20 mouse cellular contexts compared by ENCODE assay signal in genomic region chr5:139906507-139906906, GRCm38 (mm10). TPM values are rescaled to one million over a fixed set of nuclear protein-coding genes. Genes with fewer than 3 reads are reported as not detected.
A peak's percentile ranks its signal among the peaks of the same experiment; 100 is the strongest.
DNase-seq lines count a peak whose midpoint lies in the region; ATAC-seq lines count a peak whose summit lies in the region.
"Had no signal": no experiment of that assay in that cellular context is flagged by ENCODE, and none has a peak within 500 bp of the region (broad histone marks: within the 10 kb centered on the region; RNA-seq: fewer than 3 reads in every experiment).

No protein-coding gene starts in this region.

- H3K4me3 ChIP-seq in embryonic facial prominence, embryonic 13.5 days = 0 out of 2 replicates have a peak overlapping the region, but pooled peaks have one; percentile 70
- H3K4me3 ChIP-seq in embryonic facial prominence, embryonic 10.5 days = no peak overlapping the region
- no peak overlapping the region for H3K4me3 ChIP-seq in midbrain, embryonic 13.5 days (replicated peaks)
- no peak overlapping the region for H3K4me3 ChIP-seq in midbrain, embryonic 10.5 days
- no peak overlapping the region for H3K4me3 ChIP-seq in hindbrain, embryonic 15.5 days
- no peak overlapping the region for H3K4me3 ChIP-seq in neural tube, embryonic 14.5 days (ENCODE audit: low read depth, low read length)
- H3K4me3 ChIP-seq in limb, embryonic 10.5 days = no peak overlapping the region
- H3K4me3 ChIP-seq: erythroblast, embryonic 14.5 days; liver, embryonic 13.5 days had no signal

- no peaks in the 10 kb centered on the region for H3K36me3 ChIP-seq in embryonic facial prominence, embryonic 13.5 days
- no peaks in the 10 kb centered on the region for H3K36me3 ChIP-seq in embryonic facial prominence, embryonic 10.5 days (replicated peaks)
- H3K36me3 ChIP-seq in midbrain, embryonic 13.5 days = no peaks in the 10 kb centered on the region
- no peaks in the 10 kb centered on the region for H3K36me3 ChIP-seq in midbrain, embryonic 10.5 days
- no peaks in the 10 kb centered on the region for H3K36me3 ChIP-seq in hindbrain, embryonic 15.5 days
- H3K36me3 ChIP-seq in neural tube, embryonic 14.5 days (ENCODE audit: control insufficient read depth, insufficient read depth, low read length) = no peaks in the 10 kb centered on the region
- no peaks in the 10 kb centered on the region for H3K36me3 ChIP-seq in limb, embryonic 10.5 days
- H3K36me3 ChIP-seq: G1E; heart, embryonic 13.5 days; kidney, embryonic 15.5 days; limb, embryonic 13.5 days; liver, embryonic 13.5 days; lung, embryonic 15.5 days had no signal

- peaks cover 34% of the 10 kb centered on the region for H3K4me1 ChIP-seq in embryonic facial prominence, embryonic 13.5 days
- peaks cover 45% of the 10 kb centered on the region for H3K4me1 ChIP-seq in embryonic facial prominence, embryonic 10.5 days
- peaks cover 44% of the 10 kb centered on the region for H3K4me1 ChIP-seq in midbrain, embryonic 13.5 days (replicated peaks)
- peaks cover 48% of the 10 kb centered on the region for H3K4me1 ChIP-seq in midbrain, embryonic 10.5 days
- peaks cover 44% of the 10 kb centered on the region for H3K4me1 ChIP-seq in hindbrain, embryonic 15.5 days (replicated peaks)
- peaks cover 25% of the 10 kb centered on the region for H3K4me1 ChIP-seq in neural tube, embryonic 14.5 days (ENCODE audit: control insufficient read depth, insufficient read depth, low read length)
- H3K4me1 ChIP-seq in limb, embryonic 10.5 days = peaks cover 42% of the 10 kb centered on the region

- no peaks in the 10 kb centered on the region for H3K9me3 ChIP-seq in embryonic facial prominence, embryonic 13.5 days
- H3K9me3 ChIP-seq in embryonic facial prominence, embryonic 10.5 days = no peaks in the 10 kb centered on the region
- H3K9me3 ChIP-seq in midbrain, embryonic 13.5 days = no peaks in the 10 kb centered on the region
- H3K9me3 ChIP-seq in midbrain, embryonic 10.5 days (replicated peaks) = no peaks in the 10 kb centered on the region
- no peaks in the 10 kb centered on the region for H3K9me3 ChIP-seq in hindbrain, embryonic 15.5 days
- H3K9me3 ChIP-seq in neural tube, embryonic 14.5 days (ENCODE audit: control insufficient read depth, low read length) = no peaks in the 10 kb centered on the region
- H3K9me3 ChIP-seq in limb, embryonic 10.5 days (replicated peaks) = no peaks in the 10 kb centered on the region
- H3K9me3 ChIP-seq: heart, embryonic 13.5 days; liver, embryonic 13.5 days; lung, embryonic 15.5 days had no signal

- H3K9ac ChIP-seq in embryonic facial prominence, embryonic 13.5 days = no peak overlapping the region
- no peak overlapping the region for H3K9ac ChIP-seq in midbrain, embryonic 13.5 days (replicated peaks)
- H3K9ac ChIP-seq in hindbrain, embryonic 15.5 days = no peak overlapping the region
- no peak overlapping the region for H3K9ac ChIP-seq in neural tube, embryonic 14.5 days (replicated peaks; ENCODE audit: low read depth, low read length)
- H3K9ac ChIP-seq: heart, embryonic 13.5 days; kidney, embryonic 15.5 days; limb, embryonic 13.5 days; liver, embryonic 13.5 days; lung, embryonic 15.5 days had no signal

- peaks cover 73% of the 10 kb centered on the region for H3K27me3 ChIP-seq in embryonic facial prominence, embryonic 13.5 days
- peaks cover 76% of the 10 kb centered on the region for H3K27me3 ChIP-seq in embryonic facial prominence, embryonic 10.5 days (replicated peaks; ENCODE audit: low read depth, poor library complexity, severe bottlenecking)
- peaks cover 64% of the 10 kb centered on the region for H3K27me3 ChIP-seq in midbrain, embryonic 13.5 days
- H3K27me3 ChIP-seq in midbrain, embryonic 10.5 days (ENCODE audit: low read depth, poor library complexity, severe bottlenecking) = peaks cover 75% of the 10 kb centered on the region
- peaks cover 35% of the 10 kb centered on the region for H3K27me3 ChIP-seq in hindbrain, embryonic 15.5 days
- peaks cover 10% of the 10 kb centered on the region; the same call in 1 of the 2 replicates for H3K27me3 ChIP-seq in neural tube, embryonic 14.5 days (ENCODE audit: control insufficient read depth, insufficient read depth, low read length)
- H3K27me3 ChIP-seq in limb, embryonic 10.5 days (ENCODE audit: low read depth, poor library complexity, severe bottlenecking) = peaks cover 72% of the 10 kb centered on the region

- DNase-seq in embryonic facial prominence, embryonic 10.5 days (ENCODE audit: low spot score) = no peak
- DNase-seq in midbrain, embryonic 10.5 days (ENCODE audit: low spot score) = no peak
- DNase-seq in limb, embryonic 10.5 days (ENCODE audit: low spot score) = no peak
- DNase-seq: liver, embryonic 13.5 days; spleen, adult 18-20 months; thymus, adult 18-20 months had no signal

- peak overlapping the region; percentile 98; the same call in 1 of the 2 replicates for H3K4me2 ChIP-seq in embryonic facial prominence, embryonic 13.5 days
- H3K4me2 ChIP-seq in midbrain, embryonic 13.5 days (replicated peaks) = peak overlapping the region; percentile 91
- peak overlapping the region; percentile 99 for H3K4me2 ChIP-seq in hindbrain, embryonic 15.5 days
- peak overlapping the region; percentile 94; the same call in 1 of the 2 replicates for H3K4me2 ChIP-seq in neural tube, embryonic 14.5 days (ENCODE audit: low read depth, low read length)
- H3K4me2 ChIP-seq: liver, embryonic 13.5 days had no signal

- no peak overlapping the region for H3K27ac ChIP-seq in embryonic facial prominence, embryonic 13.5 days
- no peak overlapping the region for H3K27ac ChIP-seq in embryonic facial prominence, embryonic 10.5 days (replicated peaks)
- H3K27ac ChIP-seq in midbrain, embryonic 13.5 days = no peak overlapping the region
- no peak overlapping the region for H3K27ac ChIP-seq in midbrain, embryonic 10.5 days (replicated peaks)
- no peak overlapping the region for H3K27ac ChIP-seq in hindbrain, embryonic 15.5 days (replicated peaks)
- no peak overlapping the region for H3K27ac ChIP-seq in neural tube, embryonic 14.5 days (ENCODE audit: low read depth, low read length)
- no peak overlapping the region for H3K27ac ChIP-seq in limb, embryonic 10.5 days
- H3K27ac ChIP-seq: heart, embryonic 13.5 days; kidney, embryonic 15.5 days; limb, embryonic 13.5 days; liver, embryonic 13.5 days; lung, embryonic 15.5 days; macrophage had no signal

- ATAC-seq in embryonic facial prominence, embryonic 13.5 days (ENCODE audit: insufficient number of reproducible peaks, insufficient read depth, low FRiP score, low TSS enrichment, low read depth) = no peak
- no peak for ATAC-seq in midbrain, embryonic 13.5 days
- ATAC-seq in hindbrain, embryonic 15.5 days (ENCODE audit: low FRiP score, low read depth) = no peak
- no peak for ATAC-seq in neural tube, embryonic 14.5 days (ENCODE audit: low read depth)
- ATAC-seq in megakaryocyte, adult 5-6 weeks (ENCODE audit: poor library complexity, severe bottlenecking) = no peak
- ATAC-seq: CD4-positive, CD25-positive, alpha-beta regulatory T cell, adult 4 months; intestine, embryonic 16.5 days had no signal

- whole genome bisulfite sequencing in embryonic facial prominence, embryonic 13.5 days = 38% methylated on average over 9 of the region's 9 CpGs
- 39% methylated on average over 9 of the region's 9 CpGs for WGBS in embryonic facial prominence, embryonic 10.5 days
- WGBS in midbrain, embryonic 13.5 days = 51% methylated on average over 9 of the region's 9 CpGs
- WGBS in midbrain, embryonic 10.5 days = 36% methylated on average over 9 of the region's 9 CpGs
- 46% methylated on average over 9 of the region's 9 CpGs for WGBS in hindbrain, embryonic 15.5 days
- 37% methylated on average over 9 of the region's 9 CpGs for WGBS in neural tube, embryonic 14.5 days
- 42% methylated on average over 9 of the region's 9 CpGs for WGBS in limb, embryonic 10.5 days

RNA-seq across cellular contexts. Expression of gene Elfn1, which starts 1.2 kb away (rescaled TPM):
- polyA plus RNA-seq in embryonic facial prominence, embryonic 13.5 days (2015; fragmentation: Nextera tagmentation; extraction: Ambion mirVana) = 1.4 TPM in 2 replicates
- polyA plus RNA-seq in embryonic facial prominence, embryonic 10.5 days (2016; fragmentation: Nextera tagmentation; extraction: Ambion mirVana) = 0.12 and 0.40 TPM in 2 replicates
- 0.80 and 1.1 TPM in 2 replicates for polyA plus RNA-seq in midbrain, embryonic 13.5 days (2015; fragmentation: Nextera tagmentation; extraction: Ambion mirVana)
- polyA plus RNA-seq in midbrain, embryonic 10.5 days (2016; fragmentation: Nextera tagmentation; extraction: Ambion mirVana) = 0.14 and 0.48 TPM in 2 replicates
- polyA plus RNA-seq in hindbrain, embryonic 15.5 days (2015; fragmentation: Nextera tagmentation; extraction: Ambion mirVana) = 2.8 and 3.9 TPM in 2 replicates
- polyA plus RNA-seq in neural tube, embryonic 14.5 days (2014; fragmentation: Nextera tagmentation; extraction: Ambion mirVana) = 4.7 and 5.1 TPM in 2 replicates
- polyA plus RNA-seq in limb, embryonic 10.5 days (2016; fragmentation: Nextera tagmentation; extraction: Ambion mirVana) = 0.10 and 0.18 TPM in 2 replicates
- total RNA-seq in megakaryocyte, adult 5-6 weeks (2015) = not detected in 2 replicates
- total RNA-seq in megakaryocyte, adult 5-6 weeks (2017) = not detected in 2 replicates
- polyA plus RNA-seq: CD4-positive, CD25-positive, alpha-beta regulatory T cell, adult 4 months; erythroblast, embryonic 14.5 days; G1E; macrophage had no signal
